Mouse (Mus musculus): Measurements from ENCODE around the gene Adgre5.

GRCm38 (mm10) chr8:83772701-83773451 lies 31.8 kb upstream of the Adgre5 start:
- no peak; the same call in 1 of the 2 replicates for TF ChIP-seq POLR2A (IDR thresholded peaks at IDR 0.05; ENCODE audit: low read depth, low read length)
- TF ChIP-seq CTCF (IDR thresholded peaks at IDR 0.05; ENCODE audit: extremely low read depth, insufficient read length, insufficient replicate concordance, low read depth, low read length) = no peak
